Mouse (Mus musculus) adrenal gland, postnatal 0 days (tissue): ENCODE data around the gene Slc12a6. TPM values are rescaled to one million over a fixed set of nuclear protein-coding genes. Genes with fewer than 3 reads are reported as not detected.

Experiments used
- polyA plus RNA-seq: library from polyadenylated mRNA; unstranded; fragments of >200 nt; fragmentation: Nextera tagmentation; extraction: Ambion mirVana; gene quantifications from 2 replicates; pipeline ENCODE4 v1.2.1, GENCODE M21; 2015

The Slc12a6 gene
- 8.2 and 9.0 TPM in 2 replicates for polyA plus RNA-seq

DNA sequence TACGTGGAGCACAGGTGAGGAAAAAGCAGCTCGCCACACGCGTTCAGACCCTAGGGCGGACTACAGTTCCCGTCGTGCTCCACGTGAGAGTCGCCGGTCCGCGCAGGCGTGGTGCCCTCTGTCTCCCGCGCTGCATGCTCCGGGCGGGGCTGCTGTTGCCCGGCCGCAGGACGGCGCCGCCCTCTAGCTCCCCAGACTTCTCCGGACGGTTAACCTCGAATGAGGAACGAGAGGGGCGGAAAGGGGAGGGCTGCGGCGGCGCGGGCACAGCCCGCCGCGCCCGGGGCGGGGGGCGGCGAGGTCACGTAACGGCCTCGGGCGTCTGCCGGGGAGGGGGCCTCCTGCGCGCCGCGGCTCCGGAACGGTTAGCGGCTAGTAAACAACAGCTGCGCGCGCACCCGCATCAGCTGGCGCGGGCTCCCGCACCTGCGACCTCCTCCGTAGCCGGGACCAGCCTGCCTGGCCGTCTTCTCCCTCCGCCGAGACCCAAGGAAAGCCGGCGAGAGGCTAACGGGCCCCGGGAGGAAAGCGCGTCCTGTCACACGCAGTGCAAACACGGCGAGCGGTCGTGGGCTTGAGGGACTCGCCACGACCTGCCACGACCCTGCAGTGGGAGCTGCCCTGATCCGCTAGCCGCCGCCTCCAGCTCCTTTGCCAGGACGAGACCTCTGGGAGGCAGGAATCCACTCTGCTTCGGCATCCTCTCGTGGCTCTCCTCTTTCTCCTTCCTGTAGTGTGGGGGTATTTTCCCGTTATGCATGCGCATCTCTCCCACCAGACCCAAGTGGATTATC, at the start of gene Slc12a6:
Slc12a6 (plus strand) TSS at position 378 of the 794 bp plus-strand sequence.

DNA sequence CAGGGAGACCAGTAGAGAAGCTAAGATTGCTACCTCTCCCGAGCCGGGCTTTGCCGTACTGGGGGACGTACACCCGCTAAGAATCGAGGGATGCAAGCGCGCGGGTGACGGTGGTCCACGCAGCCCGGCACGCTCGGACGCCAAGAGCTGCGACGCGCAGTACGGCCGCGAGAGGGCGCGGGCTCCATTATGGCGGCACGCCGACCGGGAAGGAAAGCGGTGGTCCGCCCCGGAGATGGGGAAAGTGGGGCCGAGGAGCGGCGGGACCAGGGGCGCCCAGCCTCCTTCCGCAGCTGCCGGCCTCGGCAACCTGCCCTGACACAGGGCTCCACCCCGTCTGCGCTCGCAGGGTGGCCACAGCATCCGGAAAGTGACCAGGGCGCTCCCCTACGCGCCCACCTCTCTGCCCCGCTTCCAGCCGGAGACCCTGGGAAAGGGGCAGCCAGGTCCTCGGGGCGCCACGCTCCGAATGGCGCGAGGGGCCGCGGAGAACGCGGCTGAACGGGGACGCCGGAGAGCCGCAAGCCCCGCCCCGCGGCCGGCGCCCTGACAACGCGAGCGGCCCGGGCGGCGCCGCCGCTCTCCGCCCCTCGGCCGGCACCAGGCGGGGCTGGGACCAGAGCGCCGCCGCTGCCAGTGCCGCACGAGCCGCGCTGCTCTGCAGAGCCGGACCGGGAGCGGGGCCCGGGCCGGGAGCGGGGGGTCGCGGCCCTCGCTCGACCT, 26.3 kb upstream of the Slc12a6 start, which contains the start of gene Lpcat4:
Lpcat4 (plus strand) TSS at position 257 of the 723 bp plus-strand sequence.

GRCm38 (mm10) chr2:112259241-112259962, 6.2 kb upstream of the Slc12a6 start, which contains the start of gene Nutm1:
TSS of gene Nutm1 (minus strand) at chr2:112259291.

DNA sequence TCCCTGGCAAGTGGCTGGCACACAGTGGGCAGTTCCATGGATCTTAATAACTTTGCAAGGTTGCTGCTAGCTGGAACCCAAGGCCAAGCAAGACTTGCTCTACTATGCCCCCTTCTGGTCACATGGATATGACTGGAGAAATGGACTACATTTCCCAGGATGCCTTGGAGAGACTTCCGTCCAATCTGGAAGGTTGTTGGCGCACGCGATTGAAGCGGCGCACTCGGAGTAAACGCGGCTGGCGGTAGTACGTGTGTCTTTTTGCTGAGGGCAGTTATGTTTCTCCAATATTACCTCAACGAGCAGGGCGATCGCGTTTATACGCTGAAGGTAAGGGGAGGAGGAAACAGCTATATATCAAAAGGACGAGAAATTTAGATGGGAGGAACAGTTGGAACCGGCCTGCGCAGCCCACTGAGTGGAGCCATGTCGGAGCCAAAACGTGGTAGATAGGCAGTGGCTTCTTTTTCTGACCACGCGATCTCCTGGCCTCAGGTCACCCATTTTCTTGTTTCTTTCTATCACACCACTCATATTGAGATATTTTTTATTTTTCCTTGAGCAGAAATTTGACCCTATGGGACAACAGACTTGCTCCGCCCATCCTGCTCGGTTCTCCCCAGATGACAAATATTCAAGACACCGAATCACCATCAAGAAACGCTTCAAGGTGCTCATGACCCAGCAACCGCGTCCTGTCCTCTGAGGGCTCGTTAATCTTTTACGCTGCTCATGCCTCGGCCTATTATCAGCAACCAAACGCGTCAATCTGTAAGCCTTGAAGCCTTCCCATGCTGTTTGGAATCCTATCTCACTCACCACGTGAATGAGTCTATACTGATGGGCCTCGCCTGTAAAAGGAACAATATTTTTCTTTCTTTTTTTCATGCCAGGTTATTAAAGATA, 3.6 kb upstream of the Slc12a6 start, which contains the start of gene Nop10:
Nop10 (plus strand) TSS at position 179 of the 906 bp plus-strand sequence.

GRCm38 (mm10) chr2:112266242-112266592, 592 bp downstream of the Slc12a6 start, which contains the start of gene Gm21985:
TSS of gene Gm21985 (plus strand) at chr2:112266314.

GRCm38 (mm10) chr2:112367726-112368673, 102.4 kb downstream of the Slc12a6 start, which contains the start of gene Emc4:
TSS of gene Emc4 (minus strand) at chr2:112368027.

DNA sequence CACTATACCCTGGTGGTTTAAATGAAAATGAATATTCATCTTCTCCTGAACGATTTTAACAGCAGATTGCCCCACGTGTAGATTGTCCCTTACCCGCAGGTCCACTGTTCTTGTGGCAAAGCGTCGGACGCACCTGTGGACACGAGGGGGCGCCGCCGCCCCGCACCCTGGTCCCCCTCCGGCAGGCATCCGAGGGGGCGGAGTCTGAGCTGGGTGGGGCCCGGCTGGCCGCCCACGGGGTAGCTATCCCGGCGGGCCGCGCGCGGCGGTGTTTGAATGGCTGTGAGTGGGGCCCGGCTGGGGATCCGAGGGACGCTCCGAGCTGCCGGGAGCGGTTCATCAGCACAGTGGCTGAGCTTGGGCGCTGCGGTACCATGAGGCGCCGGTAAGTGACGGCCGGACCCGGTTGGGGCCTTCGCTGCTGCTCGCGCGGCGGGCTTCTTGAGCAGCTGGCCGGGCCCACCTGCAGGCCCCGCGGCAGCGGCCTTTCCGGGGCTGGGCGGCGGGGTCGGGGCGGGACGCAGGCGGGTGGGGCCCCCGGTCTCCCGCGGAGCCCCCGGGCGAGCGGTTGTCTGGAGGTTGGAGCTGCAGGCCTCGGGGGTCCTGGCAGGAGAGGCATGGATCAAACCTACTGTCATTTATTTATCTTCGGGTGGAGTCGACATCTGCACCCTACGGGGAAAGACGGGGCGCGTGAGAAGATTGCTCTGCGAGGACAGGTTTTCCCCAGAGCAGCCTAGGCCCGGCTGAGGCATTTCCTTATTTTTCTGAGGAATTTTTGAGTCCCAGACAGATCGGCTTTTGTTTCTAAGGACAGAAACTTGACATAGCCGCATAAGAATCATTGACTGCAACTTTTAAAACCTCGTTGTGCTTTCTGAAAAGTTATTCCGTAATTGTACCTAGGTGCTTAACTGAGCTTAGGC, 113.6 kb downstream of the Slc12a6 start, which contains the start of gene Katnbl1:
Katnbl1 (plus strand) TSS at position 239 of the 926 bp plus-strand sequence.

Other genes with a start within 250 kb of the Slc12a6 start
- gene Olfr1311, start 241.4 kb upstream of the Slc12a6 start, polyA plus RNA-seq: not detected in 2 replicates
- gene Olfr1312, start 215.6 kb upstream of the Slc12a6 start, polyA plus RNA-seq: not detected in 2 replicates
- not detected in 2 replicates for gene Olfr1313, start 188.0 kb upstream of the Slc12a6 start, polyA plus RNA-seq
- gene Olfr1314, start 169.0 kb upstream of the Slc12a6 start, polyA plus RNA-seq: not detected in 2 replicates
- not detected in 2 replicates for gene Olfr1315-ps1, start 150.4 kb upstream of the Slc12a6 start, polyA plus RNA-seq
- not detected in 2 replicates for gene Olfr1316, start 130.8 kb upstream of the Slc12a6 start, polyA plus RNA-seq
- not detected in 2 replicates for gene Olfr1317, start 125.5 kb upstream of the Slc12a6 start, polyA plus RNA-seq
- 0.03 TPM in 1 of 2 replicates, not detected in the other for gene Olfr1318, start 111.6 kb upstream of the Slc12a6 start, polyA plus RNA-seq
- gene Lpcat4, start 26.4 kb upstream of the Slc12a6 start, polyA plus RNA-seq: 6.7 and 9.5 TPM in 2 replicates
- 0.05 TPM in 1 of 2 replicates, not detected in the other for gene Nutm1, start 6.5 kb upstream of the Slc12a6 start, polyA plus RNA-seq
- 337 and 398 TPM in 2 replicates for gene Nop10, start 3.9 kb upstream of the Slc12a6 start, polyA plus RNA-seq
- gene Gm21985, start 489 bp downstream of the Slc12a6 start, polyA plus RNA-seq: not detected in 2 replicates
- 143 and 157 TPM in 2 replicates for gene Emc4, start 102.2 kb downstream of the Slc12a6 start, polyA plus RNA-seq
- 24.0 and 25.0 TPM in 2 replicates for gene Katnbl1, start 113.4 kb downstream of the Slc12a6 start, polyA plus RNA-seq
- gene Emc7, start 189.2 kb downstream of the Slc12a6 start, polyA plus RNA-seq: 37.8 and 41.9 TPM in 2 replicates
- 0.25 and 0.26 TPM in 2 replicates for gene Chrm5, start 214.9 kb downstream of the Slc12a6 start, polyA plus RNA-seq
- gene Aven, start 227.1 kb downstream of the Slc12a6 start, polyA plus RNA-seq: 4.7 and 5.5 TPM in 2 replicates